Mouse (Mus musculus): ENCODE data around the gene Cpt1c. TPM values are rescaled to one million over a fixed set of nuclear protein-coding genes. Genes with fewer than 3 reads are reported as not detected.

Gene Cpt1c
- polyA plus RNA-seq, 1 experiment from 2014 or later = 13.7 TPM

DNA sequence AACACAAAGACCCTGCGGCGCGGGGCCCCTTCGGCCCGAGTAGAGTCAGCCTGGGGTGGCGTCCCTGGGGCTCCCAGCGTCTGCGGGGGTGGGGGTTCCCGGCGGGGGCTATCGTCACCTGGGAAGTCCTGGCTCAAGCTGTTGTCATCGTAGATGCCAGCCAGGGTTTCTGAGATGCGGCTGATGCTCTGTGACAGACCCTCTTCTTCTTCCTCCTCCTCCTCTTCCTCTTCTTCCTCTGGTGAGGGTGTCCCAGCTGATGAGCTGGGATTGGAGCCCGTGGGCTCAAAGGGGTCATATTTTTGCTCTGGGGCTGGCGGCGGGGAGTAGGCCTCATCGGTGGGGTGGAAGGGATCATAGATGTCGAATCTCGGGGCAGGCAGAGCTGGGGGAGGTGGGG lies 33.8 kb upstream of the Cpt1c start:
- H3K9me3 ChIP-seq (replicated peaks; ENCODE audit: low read length) = no peaks in the 10 kb centered on the region
- ATAC-seq (replicated peaks; ENCODE audit: low FRiP score, low read depth) = no peak
- H3K4me1 ChIP-seq (replicated peaks; ENCODE audit: insufficient read depth, low read length) = 0 out of 2 replicates have a peak, but pooled peaks cover 3% of the 10 kb centered on the region
- H3K27me3 ChIP-seq (ENCODE audit: insufficient read depth, low read length) = no peaks in the 10 kb centered on the region
- H3K36me3 ChIP-seq (ENCODE audit: insufficient read depth, low read length) = peaks cover 84% of the 10 kb centered on the region
- DNase-seq (ENCODE audit: low spot score) = no peak
- no peak overlapping the region for H3K9ac ChIP-seq (ENCODE audit: low read depth, low read length)
- H3K4me2 ChIP-seq (ENCODE audit: low read length) = no peak overlapping the region
- H3K4me3 ChIP-seq (replicated peaks; ENCODE audit: low read depth, low read length) = no peak overlapping the region
- TF ChIP-seq CTCF (IDR thresholded peaks at IDR 0.05; ENCODE audit: low read depth) = no peak
- no peak overlapping the region for H3K27ac ChIP-seq
- WGBS = 93% methylated on average over 19 of the region's 19 CpGs

GRCm38 (mm10) chr7:45007846-45008245 lies 33.2 kb upstream of the Cpt1c start:
- no peak overlapping the region for H3K27ac ChIP-seq
- H3K9ac ChIP-seq (ENCODE audit: low read depth, low read length) = no peak overlapping the region
- no peak for DNase-seq (ENCODE audit: low spot score)
- no peak overlapping the region for H3K4me2 ChIP-seq (ENCODE audit: low read length)
- 95% methylated on average over 30 of the region's 30 CpGs for WGBS
- H3K27me3 ChIP-seq (ENCODE audit: insufficient read depth, low read length) = no peaks in the 10 kb centered on the region
- no peak overlapping the region for H3K4me3 ChIP-seq (replicated peaks; ENCODE audit: low read depth, low read length)
- H3K9me3 ChIP-seq (replicated peaks; ENCODE audit: low read length) = no peaks in the 10 kb centered on the region
- peaks cover 85% of the 10 kb centered on the region for H3K36me3 ChIP-seq (ENCODE audit: insufficient read depth, low read length)
- TF ChIP-seq CTCF (IDR thresholded peaks at IDR 0.05; ENCODE audit: low read depth) = no peak
- ATAC-seq (replicated peaks; ENCODE audit: low FRiP score, low read depth) = no peak
- H3K4me1 ChIP-seq (replicated peaks; ENCODE audit: insufficient read depth, low read length) = 0 out of 2 replicates have a peak, but pooled peaks cover 3% of the 10 kb centered on the region

DNA sequence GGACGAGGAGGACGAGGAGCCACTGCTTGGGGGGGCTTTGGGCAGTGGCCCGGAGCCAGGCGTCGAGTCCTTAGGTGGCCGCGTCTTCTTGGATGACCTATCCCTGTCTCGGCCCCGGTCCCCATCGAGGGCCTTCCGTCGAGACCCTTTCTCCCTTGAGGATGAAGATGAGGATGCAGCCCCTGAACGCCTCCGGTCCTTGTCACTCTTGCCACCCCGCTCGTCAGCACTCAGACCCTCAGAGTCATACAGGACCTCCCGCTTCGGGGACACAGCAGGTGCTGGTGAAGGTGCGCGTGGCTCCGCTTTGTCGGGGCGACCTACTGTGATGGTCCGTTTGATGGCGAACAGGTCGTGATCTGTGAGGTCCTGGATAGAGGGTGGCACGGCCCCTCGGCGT lies 32.5 kb upstream of the Cpt1c start:
- TF ChIP-seq CTCF (IDR thresholded peaks at IDR 0.05; ENCODE audit: low read depth) = no peak
- no peak overlapping the region for H3K4me2 ChIP-seq (ENCODE audit: low read length)
- 95% methylated on average over 29 of the region's 29 CpGs for WGBS
- H3K27me3 ChIP-seq (ENCODE audit: insufficient read depth, low read length) = no peaks in the 10 kb centered on the region
- no peak overlapping the region for H3K4me3 ChIP-seq (replicated peaks; ENCODE audit: low read depth, low read length)
- H3K36me3 ChIP-seq (ENCODE audit: insufficient read depth, low read length) = peaks cover 85% of the 10 kb centered on the region
- H3K27ac ChIP-seq = no peak overlapping the region
- H3K9ac ChIP-seq (ENCODE audit: low read depth, low read length) = no peak overlapping the region
- H3K4me1 ChIP-seq (replicated peaks; ENCODE audit: insufficient read depth, low read length) = 0 out of 2 replicates have a peak, but pooled peaks cover 3% of the 10 kb centered on the region
- no peak for ATAC-seq (replicated peaks; ENCODE audit: low FRiP score, low read depth)
- H3K9me3 ChIP-seq (replicated peaks; ENCODE audit: low read length) = no peaks in the 10 kb centered on the region
- no peak for DNase-seq (ENCODE audit: low spot score)

- 95% methylated on average over 12 of the region's 12 CpGs for WGBS
- Histone ChIP-seq H3K27ac (no peak overlapping the region), H3K4me1 (replicated peaks; ENCODE audit: insufficient read depth, low read length) (0 out of 2 replicates have a peak, but pooled peaks cover 3% of the 10 kb centered on the region), H3K27me3 (ENCODE audit: insufficient read depth, low read length) (no peaks in the 10 kb centered on the region), H3K9ac (ENCODE audit: low read depth, low read length) (no peak overlapping the region), H3K36me3 (ENCODE audit: insufficient read depth, low read length) (peaks cover 86% of the 10 kb centered on the region), H3K4me3 (replicated peaks; ENCODE audit: low read depth, low read length) (no peak overlapping the region), H3K4me2 (ENCODE audit: low read length) (no peak overlapping the region), H3K9me3 (replicated peaks; ENCODE audit: low read length) (no peaks in the 10 kb centered on the region)
- no peak for DNase-seq (ENCODE audit: low spot score)
- no peak for TF ChIP-seq CTCF (IDR thresholded peaks at IDR 0.05; ENCODE audit: low read depth)
- ATAC-seq (replicated peaks; ENCODE audit: low FRiP score, low read depth) = no peak
These were observed 31.9 kb upstream of the Cpt1c start for GRCm38 (mm10) chr7:45006503-45006902.

GRCm38 (mm10) chr7:45005321-45005992 lies 30.8 kb upstream of the Cpt1c start:
- H3K4me3 ChIP-seq (replicated peaks; ENCODE audit: low read depth, low read length) = no peak overlapping the region
- no peak overlapping the region for H3K27ac ChIP-seq
- peaks cover 88% of the 10 kb centered on the region for H3K36me3 ChIP-seq (ENCODE audit: insufficient read depth, low read length)
- TF ChIP-seq CTCF (IDR thresholded peaks at IDR 0.05; ENCODE audit: low read depth) = no peak
- H3K4me2 ChIP-seq (ENCODE audit: low read length) = no peak overlapping the region
- H3K9me3 ChIP-seq (replicated peaks; ENCODE audit: low read length) = no peaks in the 10 kb centered on the region
- DNase-seq (ENCODE audit: low spot score) = no peak
- no peaks in the 10 kb centered on the region for H3K27me3 ChIP-seq (ENCODE audit: insufficient read depth, low read length)
- no peak overlapping the region for H3K9ac ChIP-seq (ENCODE audit: low read depth, low read length)
- ATAC-seq (replicated peaks; ENCODE audit: low FRiP score, low read depth) = no peak
- 89% methylated on average over 6 of the region's 6 CpGs for WGBS
- 0 out of 2 replicates have a peak, but pooled peaks cover 3% of the 10 kb centered on the region for H3K4me1 ChIP-seq (replicated peaks; ENCODE audit: insufficient read depth, low read length)

DNA sequence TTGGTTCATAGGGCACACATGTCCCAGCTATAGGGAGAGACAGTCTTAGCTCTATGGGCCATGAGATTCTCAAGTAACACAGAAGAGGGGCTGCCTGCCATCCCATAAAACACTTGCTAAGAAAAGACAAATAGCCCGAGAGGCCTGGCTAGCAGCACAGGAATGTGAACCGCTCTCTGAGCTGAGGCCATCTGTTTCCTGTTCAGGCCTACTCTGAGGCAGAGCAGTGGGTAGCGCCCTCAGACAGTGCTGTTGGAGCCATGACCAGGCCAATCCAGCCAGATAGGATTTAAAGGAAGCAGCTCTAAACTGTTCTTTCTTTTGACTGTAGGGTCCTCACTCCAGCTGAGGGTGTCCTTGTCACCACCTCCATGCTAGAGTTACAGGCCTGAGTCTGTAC lies 29.9 kb upstream of the Cpt1c start:
- DNase-seq (ENCODE audit: low spot score) = peak; percentile 55
- peaks cover 8% of the 10 kb centered on the region; the same call in 1 of the 2 replicates for H3K4me1 ChIP-seq (replicated peaks; ENCODE audit: insufficient read depth, low read length)
- no peak overlapping the region for H3K4me3 ChIP-seq (replicated peaks; ENCODE audit: low read depth, low read length)
- no peaks in the 10 kb centered on the region for H3K27me3 ChIP-seq (ENCODE audit: insufficient read depth, low read length)
- no peaks in the 10 kb centered on the region for H3K9me3 ChIP-seq (replicated peaks; ENCODE audit: low read length)
- no peak overlapping the region for H3K9ac ChIP-seq (ENCODE audit: low read depth, low read length)
- H3K27ac ChIP-seq = no peak overlapping the region
- 47% methylated on average over 3 of the region's 3 CpGs for WGBS
- no peak for TF ChIP-seq CTCF (IDR thresholded peaks at IDR 0.05; ENCODE audit: low read depth)
- ATAC-seq (replicated peaks; ENCODE audit: low FRiP score, low read depth) = no peak
- H3K4me2 ChIP-seq (ENCODE audit: low read length) = no peak overlapping the region
- peaks cover 88% of the 10 kb centered on the region for H3K36me3 ChIP-seq (ENCODE audit: insufficient read depth, low read length)
